Mouse (Mus musculus) hindbrain, postnatal 0 days (tissue): ENCODE measurements around the gene Mthfr. TPM values are rescaled to one million over a fixed set of nuclear protein-coding genes. Genes with fewer than 3 reads are reported as not detected.
A peak's percentile ranks its signal among the peaks of the same experiment; 100 is the strongest.

Experiments used
- ATAC-seq: fragments of 200-750 bp; cut with Nextera tagmentation; 2 replicates; pipeline ENCODE4 v1.8.0; 2017; ENCODE audit warnings: mild to moderate bottlenecking, moderate TSS enrichment, moderate library complexity
- DNase-seq: peaks from one replicate; pipeline ENCODE4 v3.0.0-alpha.2; 2015; ENCODE audit warnings: low spot score
- H3K27ac ChIP-seq: fragments of 300-500 bp; sonication (generic); 2 replicates; pipeline ENCODE4 v1.5.1; 2014; ENCODE audit warnings: mild to moderate bottlenecking
- H3K27me3 ChIP-seq: fragments of 300-500 bp; sonication (generic); 2 replicates; pipeline ENCODE4 v1.6.1; 2014; ENCODE audit warnings: low read length, mixed read lengths; ENCODE audit not compliant: insufficient read depth
- H3K36me3 ChIP-seq: fragments of 300-500 bp; sonication (generic); 2 replicates; pipeline ENCODE4 v1.6.1; 2014; ENCODE audit warnings: low read length, mixed read lengths; ENCODE audit not compliant: insufficient read depth
- H3K4me1 ChIP-seq: fragments of 300-500 bp; sonication (generic); 2 replicates; pipeline ENCODE4 v1.6.1; 2014; ENCODE audit warnings: antibody characterized with exemption, low read length, mixed read lengths; ENCODE audit not compliant: insufficient read depth
- H3K4me2 ChIP-seq: fragments of 300-500 bp; sonication (generic); 2 replicates; pipeline ENCODE4 v1.6.1; 2014; ENCODE audit warnings: low read depth, mild to moderate bottlenecking, low read length, moderate library complexity, mixed read lengths
- H3K4me3 ChIP-seq: fragments of 300-500 bp; sonication (generic); 2 replicates; pipeline ENCODE4 v1.5.1; 2014; ENCODE audit warnings: low read length
- H3K9ac ChIP-seq: fragments of 300-500 bp; sonication (generic); replicated peaks from 2 replicates; pipeline ENCODE4 v1.6.1; 2014; ENCODE audit warnings: mild to moderate bottlenecking, low read length, moderate library complexity, mixed read lengths
- H3K9me3 ChIP-seq: fragments of 300-500 bp; sonication (generic); 2 replicates; pipeline ENCODE4 v1.6.1; 2016; ENCODE audit warnings: low read length, mixed read lengths
- CTCF ChIP-seq: IDR thresholded peaks from 2 replicates; pipeline ENCODE4 v1.5.1; 2016; ENCODE audit warnings: antibody characterized with exemption, control low read depth, low read depth
- WGBS: fragments of 180-500 bp; shearing (Covaris S2); extraction: QIAGEN DNeasy Blood & Tissue Kit; methylation state at CpG from one replicate; pipeline ENCODE4 v1.1.7; 2014; 5-methylcytosine and 5-hydroxymethylcytosine counted together
- polyA plus RNA-seq: library from polyadenylated mRNA; unstranded; fragments of >200 nt; fragmentation: Nextera tagmentation; extraction: Ambion mirVana; gene quantifications from 2 replicates; pipeline ENCODE4 v1.2.1, GENCODE M21; 2015
- total RNA-seq: library from RNA; depleted of rRNA; stranded (reverse); fragments of >200 nt; gene quantifications from 2 replicates; pipeline ENCODE4 v1.2.3, GENCODE M21; 2014; rRNA removed

Mthfr gene
- total and polyA plus RNA-seq, 2 experiments from 2014 or later: 9.3 to 52.4 TPM

- ATAC-seq (no peak), DNase-seq (no peak)
- Histone ChIP-seq H3K4me2 (no peak overlapping the region), H3K9ac (no peak overlapping the region), H3K9me3 (no peaks in the 10 kb centered on the region), H3K4me1 (peaks cover 15% of the 10 kb centered on the region; the same call in 1 of the 2 replicates), H3K27ac (peak overlapping the region; percentile 48; the same call in 1 of the 2 replicates), H3K4me3 (no peak overlapping the region), H3K27me3 (no peaks in the 10 kb centered on the region), H3K36me3 (no peaks in the 10 kb centered on the region)
- TF ChIP-seq CTCF: no peak
- 43% methylated on average over 7 of the region's 7 CpGs for WGBS
These were observed 69.8 kb downstream of the Mthfr start for GRCm38 (mm10) chr4:148108565-148109100.

Other genes with a start within 250 kb of the Mthfr start
- gene Zfp984, start 229.3 kb upstream of the Mthfr start, total RNA-seq: 1.5 and 1.9 TPM in 2 replicates
- gene Zfp984, start 229.3 kb upstream of the Mthfr start, polyA plus RNA-seq: 3.4 TPM in 2 replicates
- gene Zfp933, start 190.7 kb upstream of the Mthfr start, total RNA-seq: 8.1 and 8.3 TPM in 2 replicates
- gene Zfp933, start 190.7 kb upstream of the Mthfr start, polyA plus RNA-seq: 3.1 and 5.2 TPM in 2 replicates
- gene Miip, start 170.3 kb upstream of the Mthfr start, total RNA-seq: 33.5 and 34.3 TPM in 2 replicates
- gene Miip, start 170.3 kb upstream of the Mthfr start, polyA plus RNA-seq: 35.1 and 36.0 TPM in 2 replicates
- 3.2 and 5.6 TPM in 2 replicates for gene Fv1, start 170.1 kb upstream of the Mthfr start, total RNA-seq
- gene Fv1, start 170.1 kb upstream of the Mthfr start, polyA plus RNA-seq: 3.7 and 4.3 TPM in 2 replicates
- gene Mfn2, start 134.4 kb upstream of the Mthfr start, total RNA-seq: 86.1 and 88.6 TPM in 2 replicates
- gene Mfn2, start 134.4 kb upstream of the Mthfr start, polyA plus RNA-seq: 84.9 and 86.8 TPM in 2 replicates
- 30.0 and 46.2 TPM in 2 replicates for gene Plod1, start 102.3 kb upstream of the Mthfr start, total RNA-seq
- gene Plod1, start 102.3 kb upstream of the Mthfr start, polyA plus RNA-seq: 22.6 and 22.8 TPM in 2 replicates
- 62.9 and 70.9 TPM in 2 replicates for gene 2510039O18Rik, start 98.2 kb upstream of the Mthfr start, total RNA-seq
- gene 2510039O18Rik, start 98.2 kb upstream of the Mthfr start, polyA plus RNA-seq: 10.3 and 11.0 TPM in 2 replicates
- 1.3 TPM in 1 of 2 replicates, not detected in the other for gene Nppb, start 53.3 kb upstream of the Mthfr start, total RNA-seq
- 0.19 and 0.72 TPM in 2 replicates for gene Nppb, start 53.3 kb upstream of the Mthfr start, polyA plus RNA-seq
- gene Nppa, start 38.4 kb upstream of the Mthfr start, total RNA-seq: 0.58 and 1.8 TPM in 2 replicates
- 2.0 and 2.6 TPM in 2 replicates for gene Nppa, start 38.4 kb upstream of the Mthfr start, polyA plus RNA-seq
- gene Clcn6, start 256 bp upstream of the Mthfr start, total RNA-seq: 58.6 and 60.7 TPM in 2 replicates
- gene Clcn6, start 256 bp upstream of the Mthfr start, polyA plus RNA-seq: 22.0 and 24.4 TPM in 2 replicates
- 6.2 and 7.6 TPM in 2 replicates for gene Agtrap, start 49.0 kb downstream of the Mthfr start, total RNA-seq
- 9.9 and 10.4 TPM in 2 replicates for gene Agtrap, start 49.0 kb downstream of the Mthfr start, polyA plus RNA-seq
- gene Mad2l2, start 91.3 kb downstream of the Mthfr start, total RNA-seq: 39.9 and 56.5 TPM in 2 replicates
- 99.7 and 102 TPM in 2 replicates for gene Mad2l2, start 91.3 kb downstream of the Mthfr start, polyA plus RNA-seq
- gene Draxin, start 91.6 kb downstream of the Mthfr start, total RNA-seq: 42.3 and 44.9 TPM in 2 replicates
- gene Draxin, start 91.6 kb downstream of the Mthfr start, polyA plus RNA-seq: 7.2 TPM in 2 replicates
- 23.7 and 36.3 TPM in 2 replicates for gene Fbxo6, start 113.1 kb downstream of the Mthfr start, total RNA-seq
- 23.8 and 24.0 TPM in 2 replicates for gene Fbxo6, start 113.1 kb downstream of the Mthfr start, polyA plus RNA-seq
- gene Fbxo44, start 121.4 kb downstream of the Mthfr start, total RNA-seq: 199 and 200 TPM in 2 replicates
- 118 and 122 TPM in 2 replicates for gene Fbxo44, start 121.4 kb downstream of the Mthfr start, polyA plus RNA-seq
- gene Fbxo2, start 121.5 kb downstream of the Mthfr start, total RNA-seq: 25.5 and 39.8 TPM in 2 replicates
- gene Fbxo2, start 121.5 kb downstream of the Mthfr start, polyA plus RNA-seq: 45.6 and 49.9 TPM in 2 replicates
- gene Disp3, start 248.9 kb downstream of the Mthfr start, total RNA-seq: 31.6 and 53.0 TPM in 2 replicates
- 7.7 and 8.4 TPM in 2 replicates for gene Disp3, start 248.9 kb downstream of the Mthfr start, polyA plus RNA-seq